Mouse (Mus musculus): ENCODE measurements around the gene Tas1r3. TPM values are rescaled to one million over a fixed set of nuclear protein-coding genes. Genes with fewer than 3 reads are reported as not detected.
A peak's percentile ranks its signal among the peaks of the same experiment; 100 is the strongest.

The Tas1r3 gene
- polyA plus RNA-seq, 1 experiment from 2014 or later = 0.61 TPM

DNA sequence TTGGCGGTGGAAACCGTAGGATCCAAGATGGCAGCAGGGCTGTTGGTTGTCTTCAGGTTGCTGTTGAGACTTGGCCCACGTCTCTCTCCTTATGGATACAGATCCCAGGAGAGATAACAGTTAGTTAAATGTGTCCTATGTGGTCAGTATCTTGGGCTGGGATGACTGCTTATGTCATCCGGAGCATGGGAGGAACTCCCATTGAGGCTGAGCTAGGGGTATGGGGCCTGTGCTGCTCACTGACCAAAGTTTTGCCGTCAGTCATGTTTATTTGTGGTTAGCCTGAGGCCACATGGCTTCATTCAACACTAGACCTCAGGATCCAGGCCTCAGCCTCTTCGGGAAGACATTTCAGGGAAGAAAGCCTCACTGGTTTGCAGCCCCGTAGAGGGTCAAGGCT, 8.2 kb upstream of the Tas1r3 start:
- no peaks in the 10 kb centered on the region for H3K27me3 ChIP-seq (replicated peaks)
- WGBS = 95% methylated on average over 7 of the region's 7 CpGs
- no peak for ATAC-seq (replicated peaks)
- no peak overlapping the region for H3K4me3 ChIP-seq
- H3K9me3 ChIP-seq = no peaks in the 10 kb centered on the region
- no peak overlapping the region for H3K4me2 ChIP-seq
- no peak overlapping the region for H3K27ac ChIP-seq
- H3K36me3 ChIP-seq (replicated peaks) = peaks cover 36% of the 10 kb centered on the region
- peaks cover 26% of the 10 kb centered on the region for H3K4me1 ChIP-seq
- H3K9ac ChIP-seq = no peak overlapping the region

DNA sequence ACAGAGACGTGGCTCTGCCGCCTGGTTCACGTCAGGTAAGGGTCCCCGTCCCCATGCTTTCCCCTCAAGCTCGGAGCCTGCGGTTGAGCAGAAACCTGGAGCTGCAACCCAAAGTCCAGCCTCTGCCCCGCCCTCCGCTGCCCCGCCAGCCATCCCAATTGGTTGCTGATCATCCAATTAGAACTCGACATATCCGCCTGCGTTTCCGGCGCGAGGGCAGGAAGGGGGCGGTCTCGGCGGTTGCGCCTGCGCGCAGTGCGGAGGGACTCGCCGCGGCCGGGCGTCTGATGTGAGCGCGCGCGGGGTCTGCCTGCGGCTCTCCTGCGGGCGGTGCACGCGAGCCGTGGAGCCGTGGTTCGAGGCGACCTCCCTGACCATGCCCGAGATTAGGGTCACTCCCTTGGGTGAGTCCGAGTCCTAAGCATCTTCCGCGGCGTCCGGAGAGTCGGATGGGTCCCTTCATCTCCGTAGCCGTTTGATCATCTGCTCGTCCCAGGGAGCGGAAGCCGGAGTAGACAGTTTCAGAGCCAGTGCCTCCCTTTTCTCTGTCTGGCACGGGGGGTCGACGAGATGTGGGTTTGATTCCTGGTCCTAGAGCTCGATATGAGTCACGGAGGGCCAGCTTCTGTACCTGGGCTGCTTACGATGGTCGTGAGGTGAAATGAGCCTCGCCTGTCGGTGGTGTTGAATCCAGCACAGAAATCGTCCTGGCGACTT, 6.3 kb upstream of the Tas1r3 start, which contains the start of the genes Cptp and Ints11:
Gene Cptp, minus strand, starts transcription at position 124 of the 717 bp plus-strand sequence.
Gene Ints11, plus strand, starts transcription at position 230 of the 717 bp plus-strand sequence.
- under 1% methylated on average over 63 of the region's 63 CpGs for WGBS
- Histone ChIP-seq H3K27me3 (replicated peaks) (no peaks in the 10 kb centered on the region), H3K9ac (peak within 1 kb of the TSS; percentile 85), H3K4me2 (peak within 1 kb of the TSS; percentile 97), H3K36me3 (replicated peaks) (peaks cover 32% of the 10 kb centered on the region), H3K9me3 (no peaks in the 10 kb centered on the region), H3K4me3 (peak within 1 kb of the TSS; percentile 86), H3K4me1 (peaks cover 26% of the 10 kb centered on the region), H3K27ac (peak within 1 kb of the TSS; percentile 73)
- peak; percentile 96 for ATAC-seq (replicated peaks)

DNA sequence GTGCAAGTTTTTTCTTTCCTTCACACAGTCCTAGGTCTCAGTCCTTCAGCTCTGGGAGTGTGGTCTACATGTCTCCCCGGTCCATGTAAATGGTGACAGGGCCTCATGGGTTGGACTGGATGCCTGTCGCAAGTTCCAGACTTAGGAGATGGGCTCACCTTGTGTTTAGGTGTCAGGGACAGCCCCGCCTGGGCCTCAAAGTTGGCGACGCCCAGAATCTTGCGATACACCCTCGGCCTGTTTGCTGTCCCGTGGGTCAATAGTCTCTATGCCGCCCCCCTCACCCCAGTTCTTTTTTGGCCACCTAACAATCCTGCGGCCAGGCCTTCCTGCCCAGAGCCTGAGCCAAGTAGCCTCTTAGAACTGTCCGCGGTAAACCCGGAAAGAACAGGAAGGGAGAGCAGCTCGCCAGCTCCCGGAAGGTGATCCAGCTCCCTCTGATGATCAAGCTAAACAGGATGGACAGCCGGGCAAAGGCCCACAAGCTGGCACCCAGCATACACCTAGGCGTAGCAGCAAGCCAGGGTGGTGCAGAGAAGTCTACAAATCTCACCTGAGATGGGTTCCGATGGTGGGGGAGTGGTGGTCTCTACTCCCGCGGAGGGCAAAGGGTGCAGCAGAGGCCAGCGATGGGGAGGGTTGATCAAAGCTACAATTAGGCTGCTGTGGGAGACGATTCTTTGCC, 5.6 kb upstream of the Tas1r3 start:
- H3K9ac ChIP-seq = peak overlapping the region; percentile 85
- no peaks in the 10 kb centered on the region for H3K27me3 ChIP-seq (replicated peaks)
- peaks cover 30% of the 10 kb centered on the region for H3K36me3 ChIP-seq (replicated peaks)
- peak overlapping the region; percentile 86 for H3K4me3 ChIP-seq
- ATAC-seq (replicated peaks) = peak; percentile 76; the same call in 1 of the 2 replicates
- peak overlapping the region; percentile 97 for H3K4me2 ChIP-seq
- H3K4me1 ChIP-seq = peaks cover 26% of the 10 kb centered on the region
- no peaks in the 10 kb centered on the region for H3K9me3 ChIP-seq
- WGBS = 11% methylated on average over 22 of the region's 22 CpGs
- H3K27ac ChIP-seq = peak overlapping the region; percentile 73

DNA sequence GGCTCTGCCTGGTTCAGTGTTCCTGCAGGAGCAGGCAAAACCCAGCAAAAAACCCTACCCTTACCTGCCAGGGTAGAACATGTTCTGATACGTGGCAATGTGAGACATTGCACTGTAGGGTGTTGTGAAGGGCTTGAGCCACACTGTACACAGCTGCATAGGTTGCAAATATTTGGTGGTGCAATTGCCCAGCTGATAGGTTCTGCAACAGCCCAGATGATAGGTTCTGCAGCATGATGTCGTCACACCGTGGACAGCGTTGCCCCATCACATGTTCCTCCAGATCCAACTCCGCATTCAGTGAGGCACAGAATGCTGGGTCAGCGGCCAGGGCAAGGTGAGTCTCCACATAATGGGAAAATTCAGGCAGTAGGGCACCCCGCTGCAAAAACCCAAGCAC, 1.4 kb downstream of the Tas1r3 start:
- Histone ChIP-seq H3K9me3 (no peaks in the 10 kb centered on the region), H3K36me3 (replicated peaks) (peaks cover 26% of the 10 kb centered on the region), H3K4me3 (no peak overlapping the region), H3K27me3 (replicated peaks) (no peaks in the 10 kb centered on the region), H3K4me1 (no peaks in the 10 kb centered on the region), H3K27ac (no peak overlapping the region), H3K9ac (no peak overlapping the region), H3K4me2 (no peak overlapping the region)
- whole genome bisulfite sequencing = 90% methylated on average over 7 of the region's 7 CpGs
- no peak; the same call in 1 of the 2 replicates for ATAC-seq (replicated peaks)

DNA sequence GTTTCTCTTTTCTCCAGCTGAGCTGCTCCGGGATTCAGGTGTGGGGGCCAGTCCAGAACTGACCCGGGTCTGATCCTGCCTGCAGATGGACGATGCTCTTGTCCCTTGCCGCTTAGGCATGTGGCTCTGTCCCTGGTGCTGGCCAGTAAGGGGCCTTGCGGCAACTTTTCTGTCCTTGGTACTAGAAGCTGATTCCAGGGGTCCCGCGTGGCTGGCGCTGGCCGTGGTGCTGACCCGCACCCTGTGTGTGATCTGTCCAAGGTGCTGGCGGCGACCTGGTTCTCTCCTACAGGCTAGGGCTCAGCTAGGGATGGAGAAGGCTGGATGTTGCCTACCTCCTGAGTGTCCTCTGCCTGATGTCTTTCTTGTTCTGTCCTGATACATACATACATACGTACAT, 3.8 kb downstream of the Tas1r3 start:
- Histone ChIP-seq H3K27ac (no peak overlapping the region), H3K27me3 (replicated peaks) (no peaks in the 10 kb centered on the region), H3K4me3 (no peak overlapping the region), H3K9me3 (no peaks in the 10 kb centered on the region), H3K4me1 (no peaks in the 10 kb centered on the region), H3K9ac (no peak overlapping the region), H3K4me2 (no peak overlapping the region), H3K36me3 (replicated peaks) (peaks cover 38% of the 10 kb centered on the region)
- 31% methylated on average over 13 of the region's 13 CpGs for WGBS
- ATAC-seq (replicated peaks) = no peak

DNA sequence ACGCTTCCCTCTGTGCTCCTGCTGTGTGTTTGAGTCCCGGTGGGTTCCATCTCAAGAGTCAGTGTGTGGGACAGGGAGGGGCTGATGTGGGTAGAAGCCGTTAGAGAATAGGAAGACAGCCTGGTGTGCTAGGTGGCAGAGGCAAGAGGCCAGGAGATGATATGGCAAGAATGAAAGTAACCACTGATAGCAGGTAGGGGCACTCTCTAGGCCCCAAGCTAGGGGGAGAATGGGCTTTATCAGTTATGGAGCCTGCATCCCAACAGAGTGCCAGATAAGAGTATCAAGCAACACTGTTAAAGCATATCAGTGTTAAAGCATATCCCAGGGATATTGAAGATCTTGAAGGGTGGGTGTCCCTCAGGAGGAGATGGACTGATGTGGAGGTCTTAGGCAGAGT, 6.3 kb downstream of the Tas1r3 start:
- no peaks in the 10 kb centered on the region for H3K9me3 ChIP-seq
- no peaks in the 10 kb centered on the region for H3K27me3 ChIP-seq (replicated peaks)
- H3K9ac ChIP-seq = no peak overlapping the region
- no peak for ATAC-seq (replicated peaks)
- H3K36me3 ChIP-seq (replicated peaks) = peaks cover 41% of the 10 kb centered on the region
- 90% methylated on average over 3 of the region's 3 CpGs for WGBS
- H3K4me2 ChIP-seq = no peak overlapping the region
- no peak overlapping the region for H3K4me3 ChIP-seq
- H3K4me1 ChIP-seq = 0 out of 2 replicates have a peak, but pooled peaks cover 2% of the 10 kb centered on the region
- no peak overlapping the region for H3K27ac ChIP-seq

DNA sequence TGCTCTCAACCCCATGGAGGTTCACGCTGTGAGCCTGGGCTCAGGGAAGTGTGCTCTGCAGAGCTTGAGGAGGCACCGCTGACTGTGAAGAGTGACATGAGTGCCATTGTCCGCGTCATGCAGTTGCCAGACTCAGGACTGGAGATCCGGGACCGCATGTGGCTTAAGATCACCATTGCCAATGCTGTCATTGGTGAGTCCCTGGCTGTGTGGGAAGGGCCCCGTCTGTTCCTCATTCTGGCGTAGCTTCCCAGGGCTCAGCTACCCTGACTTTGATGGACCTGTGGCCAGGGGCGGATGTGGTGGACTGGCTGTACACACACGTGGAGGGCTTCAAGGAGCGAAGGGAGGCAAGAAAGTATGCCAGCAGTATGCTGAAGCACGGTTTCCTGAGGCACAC, 7.1 kb downstream of the Tas1r3 start:
- H3K4me1 ChIP-seq = peaks cover 8% of the 10 kb centered on the region; the same call in 1 of the 2 replicates
- no peak overlapping the region for H3K4me3 ChIP-seq
- H3K9ac ChIP-seq = no peak overlapping the region
- H3K27ac ChIP-seq = no peak overlapping the region
- no peak for ATAC-seq (replicated peaks)
- no peak overlapping the region for H3K4me2 ChIP-seq
- WGBS = 93% methylated on average over 12 of the region's 12 CpGs
- H3K36me3 ChIP-seq (replicated peaks) = peaks cover 41% of the 10 kb centered on the region
- no peaks in the 10 kb centered on the region for H3K9me3 ChIP-seq
- no peaks in the 10 kb centered on the region for H3K27me3 ChIP-seq (replicated peaks)

DNA sequence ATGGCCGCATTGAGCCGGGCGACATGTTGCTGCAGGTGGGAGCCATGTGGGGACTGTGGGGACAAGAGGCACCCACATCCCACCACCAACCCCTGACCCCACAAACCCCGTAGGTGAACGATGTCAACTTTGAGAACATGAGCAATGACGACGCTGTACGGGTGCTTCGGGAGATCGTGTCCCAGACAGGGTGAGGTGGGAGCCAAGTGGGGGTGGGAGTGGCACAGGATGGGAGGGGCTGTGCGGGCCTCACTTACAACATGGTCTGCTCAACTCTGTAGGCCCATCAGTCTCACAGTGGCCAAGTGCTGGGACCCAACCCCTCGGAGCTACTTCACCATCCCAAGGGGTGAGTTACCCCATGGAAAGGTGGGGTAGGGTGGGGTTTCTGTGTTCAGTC, 8.2 kb downstream of the Tas1r3 start:
- Histone ChIP-seq H3K36me3 (replicated peaks) (peaks cover 41% of the 10 kb centered on the region), H3K9ac (no peak overlapping the region), H3K27me3 (replicated peaks) (no peaks in the 10 kb centered on the region), H3K4me1 (peaks cover 19% of the 10 kb centered on the region), H3K4me3 (no peak overlapping the region), H3K27ac (no peak overlapping the region), H3K4me2 (no peak overlapping the region), H3K9me3 (no peaks in the 10 kb centered on the region)
- no peak for ATAC-seq (replicated peaks)
- WGBS = 97% methylated on average over 12 of the region's 12 CpGs

DNA sequence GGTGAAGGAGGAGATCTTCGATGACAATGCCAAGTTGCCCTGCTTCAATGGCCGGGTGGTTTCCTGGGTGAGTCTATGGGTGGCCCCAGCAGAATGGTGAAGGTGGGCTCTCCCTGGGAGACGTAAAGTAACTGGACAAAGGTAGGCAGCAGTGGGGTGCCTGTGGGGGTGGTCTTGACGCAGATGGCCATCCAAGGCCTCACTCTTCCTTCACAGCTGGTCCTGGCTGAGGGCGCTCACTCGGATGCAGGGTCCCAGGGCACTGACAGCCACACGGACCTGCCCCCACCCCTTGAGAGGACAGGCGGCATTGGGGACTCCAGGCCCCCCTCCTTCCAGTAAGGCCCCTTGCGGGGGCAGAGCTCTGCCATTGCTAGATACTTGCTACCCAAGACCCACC, 9.7 kb downstream of the Tas1r3 start:
- no peak overlapping the region for H3K27ac ChIP-seq
- ATAC-seq (replicated peaks) = no peak
- H3K27me3 ChIP-seq (replicated peaks) = no peaks in the 10 kb centered on the region
- H3K4me3 ChIP-seq = no peak overlapping the region
- H3K36me3 ChIP-seq (replicated peaks) = peaks cover 38% of the 10 kb centered on the region
- 88% methylated on average over 9 of the region's 9 CpGs for WGBS
- H3K4me2 ChIP-seq = no peak overlapping the region
- H3K9ac ChIP-seq = no peak overlapping the region
- H3K9me3 ChIP-seq = no peaks in the 10 kb centered on the region
- peaks cover 35% of the 10 kb centered on the region for H3K4me1 ChIP-seq

DNA sequence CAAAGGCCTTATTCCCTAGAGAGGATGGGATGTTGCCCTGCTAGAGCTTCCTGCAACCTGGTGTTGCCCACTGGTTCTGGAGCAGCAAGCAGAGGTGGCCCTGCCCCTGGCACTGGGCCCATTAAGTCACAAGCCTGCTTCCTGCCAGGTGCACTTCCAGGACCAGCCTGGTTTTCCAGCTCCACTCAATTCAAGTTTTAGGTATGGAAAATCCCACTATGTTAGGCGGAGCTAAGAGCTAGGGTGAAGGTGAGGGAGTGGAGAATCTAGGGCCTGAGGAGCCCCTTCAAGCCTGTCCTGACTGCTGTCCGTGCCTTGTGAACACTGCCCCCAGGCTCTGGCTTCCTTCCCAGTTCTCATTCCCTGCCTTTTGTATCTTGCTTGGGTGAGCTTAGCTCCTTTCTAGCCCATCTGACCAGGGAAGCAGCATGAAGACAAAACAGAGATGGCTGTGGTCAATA, 11.2 kb downstream of the Tas1r3 start:
- Histone ChIP-seq H3K27me3 (replicated peaks) (no peaks in the 10 kb centered on the region), H3K27ac (no peak overlapping the region), H3K36me3 (replicated peaks) (peaks cover 29% of the 10 kb centered on the region), H3K4me3 (no peak overlapping the region), H3K4me2 (no peak overlapping the region), H3K9ac (no peak overlapping the region), H3K9me3 (no peaks in the 10 kb centered on the region), H3K4me1 (peaks cover 41% of the 10 kb centered on the region)
- ATAC-seq (replicated peaks) = no peak
- 70% methylated on average over 2 of the region's 2 CpGs for WGBS

DNA sequence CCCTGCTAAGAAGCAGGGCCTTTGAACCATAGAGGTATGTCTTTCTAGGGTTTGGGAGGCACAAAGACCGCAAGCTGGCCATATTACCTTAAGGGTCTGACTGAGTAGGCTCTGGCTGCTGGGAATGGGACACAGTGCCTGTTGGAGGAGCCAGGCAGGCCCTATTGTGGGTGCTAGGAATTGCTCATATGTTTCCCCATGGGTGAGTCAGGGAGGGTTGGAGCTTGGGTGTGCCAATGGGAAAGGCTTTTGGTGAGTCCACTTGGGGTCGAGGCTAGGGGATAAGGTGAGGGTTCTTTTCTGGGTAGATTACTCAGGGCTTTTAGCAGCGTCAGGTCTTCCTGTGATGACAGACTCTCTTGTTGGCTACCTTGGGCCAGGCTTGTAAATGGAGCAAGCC, 11.8 kb downstream of the Tas1r3 start:
- H3K27ac ChIP-seq = no peak overlapping the region
- WGBS = 95% methylated on average over 3 of the region's 3 CpGs
- no peak overlapping the region for H3K4me3 ChIP-seq
- no peaks in the 10 kb centered on the region for H3K9me3 ChIP-seq
- H3K27me3 ChIP-seq (replicated peaks) = no peaks in the 10 kb centered on the region
- ATAC-seq (replicated peaks) = no peak
- H3K36me3 ChIP-seq (replicated peaks) = peaks cover 23% of the 10 kb centered on the region
- H3K9ac ChIP-seq = no peak overlapping the region
- H3K4me1 ChIP-seq = peaks cover 47% of the 10 kb centered on the region
- H3K4me2 ChIP-seq = no peak overlapping the region

DNA sequence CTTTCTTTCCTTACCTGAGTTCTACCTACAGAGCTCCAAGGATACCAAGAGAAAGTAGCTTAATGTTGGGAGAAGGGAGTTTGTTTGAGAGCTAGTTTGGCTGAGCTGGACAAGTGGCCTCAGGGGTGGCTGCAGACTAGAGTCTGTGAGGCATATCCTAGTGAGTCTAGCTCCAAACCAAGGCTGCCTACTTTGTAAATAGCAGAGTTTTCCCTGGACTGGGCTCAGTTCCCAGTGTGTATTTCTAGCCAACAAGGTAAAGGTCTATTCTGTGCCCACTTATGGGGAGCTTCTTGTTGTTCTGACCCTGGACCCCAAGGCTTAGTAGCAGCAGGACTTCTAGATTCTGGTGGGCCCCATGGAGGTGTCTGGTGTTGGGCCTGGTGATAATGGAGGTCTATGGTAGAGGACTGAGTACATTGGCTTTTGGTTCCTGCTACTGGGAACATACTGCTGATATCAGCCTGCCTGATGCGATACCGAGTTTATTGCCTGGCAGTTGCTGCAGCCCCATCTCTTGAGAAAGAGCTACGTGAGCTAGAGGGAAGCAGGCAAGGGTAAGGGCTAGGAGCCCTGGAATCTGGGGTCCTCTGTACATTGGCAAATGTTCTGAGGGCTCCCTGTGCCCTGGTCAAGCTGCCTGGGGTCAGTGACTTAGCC, 13.2 kb downstream of the Tas1r3 start:
- Histone ChIP-seq H3K4me3 (no peak overlapping the region), H3K4me2 (no peak overlapping the region)

More for the DNA sequence above, 13.2 kb downstream of the Tas1r3 start:
- peaks cover 9% of the 10 kb centered on the region; the same call in 1 of the 2 replicates for H3K36me3 ChIP-seq (replicated peaks)
- H3K4me1 ChIP-seq = peaks cover 54% of the 10 kb centered on the region
- H3K27ac ChIP-seq = no peak overlapping the region
- H3K9me3 ChIP-seq = no peaks in the 10 kb centered on the region
- ATAC-seq (replicated peaks) = no peak
- H3K27me3 ChIP-seq (replicated peaks) = no peaks in the 10 kb centered on the region
- WGBS = 95% methylated on average over 3 of the region's 3 CpGs
- no peak overlapping the region for H3K9ac ChIP-seq

Data from midbrain, embryonic 15.5 days (tissue).